Mouse (Mus musculus) lung, embryonic 16.5 days (tissue): ENCODE results near the gene Aox4. TPM values are rescaled to one million over a fixed set of nuclear protein-coding genes. Genes with fewer than 3 reads are reported as not detected.

Source experiments
- polyA plus RNA-seq: library from polyadenylated mRNA; unstranded; fragments of >200 nt; fragmentation: Nextera tagmentation; extraction: Ambion mirVana; gene quantifications from 2 replicates; pipeline ENCODE4 v1.2.1, GENCODE M21; 2015

Gene Aox4
- polyA plus RNA-seq, 1 experiment from 2014 or later, result 0.05 TPM

Other genes with a start within 250 kb of the Aox4 start
- gene Sgo2a, start 214.4 kb upstream of the Aox4 start, polyA plus RNA-seq, result 21.8 and 24.5 TPM in 2 replicates
- gene Kctd18, start 191.4 kb upstream of the Aox4 start, polyA plus RNA-seq, result 17.0 and 17.4 TPM in 2 replicates
- 0.97 TPM in 2 replicates for gene Aox1, start 180.5 kb upstream of the Aox4 start, polyA plus RNA-seq
- gene Aox3, start 97.3 kb upstream of the Aox4 start, polyA plus RNA-seq, result 2.4 and 2.7 TPM in 2 replicates
- 0.05 TPM in 1 of 2 replicates, not detected in the other for gene Aox2, start 67.9 kb downstream of the Aox4 start, polyA plus RNA-seq
- gene Bzw1, start 182.5 kb downstream of the Aox4 start, polyA plus RNA-seq, result 299 and 329 TPM in 2 replicates
- 205 and 227 TPM in 2 replicates for gene Clk1, start 213.7 kb downstream of the Aox4 start, polyA plus RNA-seq
- 37.4 and 37.8 TPM in 2 replicates for gene Nif3l1, start 234.8 kb downstream of the Aox4 start, polyA plus RNA-seq
- 45.8 and 52.5 TPM in 2 replicates for gene Ppil3, start 235.1 kb downstream of the Aox4 start, polyA plus RNA-seq